Comparison of ENCODE assay signal across 8 mouse cellular contexts in genomic region chr12:105031081-105032058, GRCm38 (mm10). TPM values are rescaled to one million over a fixed set of nuclear protein-coding genes. Genes with fewer than 3 reads are reported as not detected.
DNase-seq lines count a peak whose midpoint lies in the region; ATAC-seq and TF ChIP-seq lines count a peak whose summit lies in the region.

No protein-coding gene starts in this region.

- H3K9me3 ChIP-seq in hindbrain, embryonic 11.5 days (ENCODE audit: control insufficient read depth, low read length): no peaks in the 10 kb centered on the region

- ATAC-seq in CD4-positive, CD25-positive, alpha-beta regulatory T cell, adult 4 months: no peak
- no peak for ATAC-seq in hindbrain, embryonic 11.5 days (ENCODE audit: low FRiP score)
- peak; percentile 3; the same call in 1 of the 2 replicates for ATAC-seq in megakaryocyte progenitor cell, adult 5-6 weeks (replicated peaks; ENCODE audit: poor library complexity)

- peak overlapping the region; percentile 85 for H3K4me3 ChIP-seq in spleen, adult 2 months (ENCODE audit: extremely low read depth, insufficient read depth, insufficient read length)
- peak overlapping the region; percentile 65 for H3K4me3 ChIP-seq in hindbrain, embryonic 11.5 days (ENCODE audit: low read depth, low read length)

- peak; percentile 21 for DNase-seq in CD4-positive, CD25-positive, alpha-beta regulatory T cell, adult 2 months (ENCODE audit: low read depth, low spot score)
- no peak for DNase-seq in spleen, adult 2 months (ENCODE audit: low read depth in 1 of 2, low spot score in 2 of 2)
- no peak for DNase-seq in spleen, adult 18-20 months
- peak; percentile 50 for DNase-seq in hindbrain, embryonic 11.5 days (ENCODE audit: low spot score)
- DNase-seq in c-Kit-positive CD71-positive TER-119-positive erythroid progenitor cells, embryonic 14.5 days (ENCODE audit: low spot score): no peak
- DNase-seq in right cerebral cortex, postnatal 14 days: no peak

- H3K27ac ChIP-seq in spleen, adult 2 months (ENCODE audit: insufficient read depth, low read length): peak overlapping the region; percentile 62
- H3K27ac ChIP-seq in hindbrain, embryonic 11.5 days (ENCODE audit: low read depth, low read length): peak overlapping the region; percentile 63; the same call in 1 of the 2 replicates

- H3K4me2 ChIP-seq in hindbrain, embryonic 11.5 days (replicated peaks; ENCODE audit: low read depth, low read length): peak overlapping the region; percentile 89

- no peak for TF ChIP-seq CTCF in spleen, adult 2 months (IDR thresholded peaks at IDR 0.05; ENCODE audit: extremely low read depth, insufficient read depth, insufficient read length, insufficient replicate concordance)

- H3K4me1 ChIP-seq in spleen, adult 2 months (ENCODE audit: control insufficient read depth, insufficient read depth, insufficient read length): no peaks in the 10 kb centered on the region; the same call in 1 of the 2 replicates
- H3K4me1 ChIP-seq in hindbrain, embryonic 11.5 days (replicated peaks; ENCODE audit: control insufficient read depth, insufficient read depth, low read length): peaks cover 11% of the 10 kb centered on the region; the same call in 1 of the 2 replicates

- no peak for TF ChIP-seq POLR2A in spleen, adult 2 months (IDR thresholded peaks at IDR 0.05; ENCODE audit: low read depth, low read length)

- WGBS in spleen, adult 2 months: 4% methylated on average over 37 of the region's 37 CpGs
- WGBS in hindbrain, embryonic 11.5 days: 8% methylated on average over 37 of the region's 37 CpGs

- no peaks in the 10 kb centered on the region for H3K27me3 ChIP-seq in spleen, adult 2 months (ENCODE audit: control insufficient read depth, insufficient read depth, low read length)
- no peaks in the 10 kb centered on the region for H3K27me3 ChIP-seq in hindbrain, embryonic 11.5 days (ENCODE audit: control insufficient read depth, insufficient read depth, low read length)

- H3K36me3 ChIP-seq in spleen, adult 2 months (ENCODE audit: control insufficient read depth, insufficient read depth, low read length): peaks cover 2% of the 10 kb centered on the region; the same call in 1 of the 2 replicates
- no peaks in the 10 kb centered on the region for H3K36me3 ChIP-seq in hindbrain, embryonic 11.5 days (ENCODE audit: control insufficient read depth, insufficient read depth, low read length)

- H3K9ac ChIP-seq in hindbrain, embryonic 11.5 days (ENCODE audit: low read depth, low read length): peak overlapping the region; percentile 79

RNA-seq across cellular contexts. Expression of gene Glrx5, which starts 1.1 kb away (rescaled TPM):
- 1 to 10 TPM; 3.3 to 8.5 TPM for polyA plus RNA-seq in CD4-positive, CD25-positive, alpha-beta regulatory T cell, adult 4 months (2017; shearing (Covaris generic))
- polyA plus RNA-seq in spleen, adult 2 months (2012; rRNA removed): 102 and 109 TPM in 2 replicates
- 179 and 198 TPM in 2 replicates for polyA plus RNA-seq in hindbrain, embryonic 11.5 days (2014; fragmentation: Nextera tagmentation; extraction: Ambion mirVana)
- total RNA-seq in megakaryocyte progenitor cell, adult 5-6 weeks (2015): 58.1 and 65.3 TPM in 2 replicates
- total RNA-seq in megakaryocyte progenitor cell, adult 5-6 weeks (2017): 26.9 and 30.1 TPM in 2 replicates

RNA-seq across cellular contexts. Expression of gene Syne3, which starts 21.8 kb away (rescaled TPM):
- polyA plus RNA-seq in CD4-positive, CD25-positive, alpha-beta regulatory T cell, adult 4 months (2017; shearing (Covaris generic)): 1 to 10 TPM; 1.6 to 5.5 TPM
- 5.4 and 6.3 TPM in 2 replicates for polyA plus RNA-seq in spleen, adult 2 months (2012; rRNA removed)
- polyA plus RNA-seq in hindbrain, embryonic 11.5 days (2014; fragmentation: Nextera tagmentation; extraction: Ambion mirVana): 0.11 and 0.13 TPM in 2 replicates
- 10.1 and 13.1 TPM in 2 replicates for total RNA-seq in megakaryocyte progenitor cell, adult 5-6 weeks (2015)
- total RNA-seq in megakaryocyte progenitor cell, adult 5-6 weeks (2017): 19.5 and 21.1 TPM in 2 replicates

Comparison
In these comparisons a context has a peak if more than half of its experiments do, and no peak if none do; other contexts are left out.
1. DNase-seq: peak in CD4-positive, CD25-positive, alpha-beta regulatory T cell, adult 2 months (single experiment) and hindbrain, embryonic 11.5 days (single experiment); none in spleen, adult 2 months (0 of 2), spleen, adult 18-20 months (0 of 2), c-Kit-positive CD71-positive TER-119-positive erythroid progenitor cells, embryonic 14.5 days (single experiment) and right cerebral cortex, postnatal 14 days (single experiment).
2. RNA of gene Glrx5, which starts 1.1 kb away (polyA plus RNA-seq): 179 to 198 TPM in hindbrain, embryonic 11.5 days and 102 to 109 TPM in spleen, adult 2 months; 3.3 to 8.5 TPM in CD4-positive, CD25-positive, alpha-beta regulatory T cell, adult 4 months; every median in the first group is over 10 times any median in the second.